Mouse (Mus musculus) c-Kit-negative CD71-positive TER-119-positive erythroid progenitor cells, embryonic 14.5 days (primary cell): ENCODE data around the gene Lrrc73.

Experiments
- DNase-seq: peaks from one replicate; pipeline ENCODE4 v3.0.0-alpha.2; 2013; ENCODE audit warnings: low read depth, low spot score

Lrrc73 gene

GRCm38 (mm10) chr17:46262201-46262694, 8.9 kb downstream of the Lrrc73 start:
- no peak for DNase-seq

- DNase-seq = no peak
Measured at GRCm38 (mm10) chr17:46265502-46265901, 12.2 kb downstream of the Lrrc73 start.

- no peak for DNase-seq
Measured at GRCm38 (mm10) chr17:46265918-46266618, 12.7 kb downstream of the Lrrc73 start.

- no peak for DNase-seq
Measured at GRCm38 (mm10) chr17:46266986-46267385, 13.7 kb downstream of the Lrrc73 start.

GRCm38 (mm10) chr17:46267511-46267910, 14.2 kb downstream of the Lrrc73 start:
- DNase-seq = no peak

- no peak for DNase-seq
Measured at GRCm38 (mm10) chr17:46268026-46268720, 14.8 kb downstream of the Lrrc73 start.

- DNase-seq = no peak
Measured at GRCm38 (mm10) chr17:46269771-46270534, 16.6 kb downstream of the Lrrc73 start.

- DNase-seq = no peak
Measured at GRCm38 (mm10) chr17:46272058-46272457, 18.7 kb downstream of the Lrrc73 start.

GRCm38 (mm10) chr17:46272675-46273074, 19.3 kb downstream of the Lrrc73 start:
- DNase-seq = no peak

- no peak for DNase-seq
Measured at GRCm38 (mm10) chr17:46273803-46274236, 20.5 kb downstream of the Lrrc73 start.

- no peak for DNase-seq
Measured at GRCm38 (mm10) chr17:46274465-46274864, 21.1 kb downstream of the Lrrc73 start.

GRCm38 (mm10) chr17:46275034-46275433, 21.7 kb downstream of the Lrrc73 start:
- no peak for DNase-seq

GRCm38 (mm10) chr17:46275506-46275905, 22.2 kb downstream of the Lrrc73 start:
- DNase-seq = no peak

- no peak for DNase-seq
Measured at GRCm38 (mm10) chr17:46277586-46277985, 24.3 kb downstream of the Lrrc73 start.

- DNase-seq = no peak
Measured at GRCm38 (mm10) chr17:46278011-46278765, 24.9 kb downstream of the Lrrc73 start.

- DNase-seq = peak; percentile 75
Measured at GRCm38 (mm10) chr17:46282483-46283123, 29.3 kb downstream of the Lrrc73 start, which contains the start of gene Tjap1. TSS of gene Tjap1 (minus strand) at chr17:46283026.

GRCm38 (mm10) chr17:46283140-46283539, 29.8 kb downstream of the Lrrc73 start:
- no peak for DNase-seq

- DNase-seq = no peak
Measured at GRCm38 (mm10) chr17:46283911-46284310, 30.6 kb downstream of the Lrrc73 start.

GRCm38 (mm10) chr17:46284653-46285052, 31.3 kb downstream of the Lrrc73 start:
- no peak for DNase-seq

GRCm38 (mm10) chr17:46285407-46285806, 32.1 kb downstream of the Lrrc73 start:
- no peak for DNase-seq

GRCm38 (mm10) chr17:46287678-46288095, 34.4 kb downstream of the Lrrc73 start:
- no peak for DNase-seq
